Mouse (Mus musculus) limb, embryonic 13.5 days (tissue): Measurements from ENCODE around the gene Cnot8. TPM values are rescaled to one million over a fixed set of nuclear protein-coding genes. Genes with fewer than 3 reads are reported as not detected.

Source experiments
- polyA plus RNA-seq: library from polyadenylated mRNA; unstranded; fragments of >200 nt; fragmentation: Nextera tagmentation; extraction: Ambion mirVana; gene quantifications from 2 replicates; pipeline ENCODE4 v1.2.1, GENCODE M21; 2015

The Cnot8 gene
- polyA plus RNA-seq, 1 experiment from 2014 or later: 104 TPM

Other genes starting within 250 kb of the Cnot8 start
- 17.7 and 18.2 TPM in 2 replicates for gene Larp1, start 95.1 kb upstream of the Cnot8 start, polyA plus RNA-seq
- not detected in 2 replicates for gene Gm12248, start 11.0 kb upstream of the Cnot8 start, polyA plus RNA-seq
- gene Gemin5, start 64.4 kb downstream of the Cnot8 start, polyA plus RNA-seq: 24.3 and 26.4 TPM in 2 replicates
- 134 and 146 TPM in 2 replicates for gene Mrpl22, start 67.5 kb downstream of the Cnot8 start, polyA plus RNA-seq
- gene Igtp, start 95.4 kb downstream of the Cnot8 start, polyA plus RNA-seq: 3.4 and 3.8 TPM in 2 replicates
- 1.5 and 2.0 TPM in 2 replicates for gene Irgm2, start 95.5 kb downstream of the Cnot8 start, polyA plus RNA-seq
- gene 4930438A08Rik, start 170.6 kb downstream of the Cnot8 start, polyA plus RNA-seq: 0.09 TPM in 1 of 2 replicates, not detected in the other
- 26.7 and 26.8 TPM in 2 replicates for gene Zfp692, start 202.9 kb downstream of the Cnot8 start, polyA plus RNA-seq
- 32.6 and 38.8 TPM in 2 replicates for gene Zfp672, start 226.2 kb downstream of the Cnot8 start, polyA plus RNA-seq
- gene Sh3bp5l, start 226.6 kb downstream of the Cnot8 start, polyA plus RNA-seq: 35.7 and 36.9 TPM in 2 replicates